ENCODE assay signal across 9 mouse cellular contexts in the genomic region with DNA sequence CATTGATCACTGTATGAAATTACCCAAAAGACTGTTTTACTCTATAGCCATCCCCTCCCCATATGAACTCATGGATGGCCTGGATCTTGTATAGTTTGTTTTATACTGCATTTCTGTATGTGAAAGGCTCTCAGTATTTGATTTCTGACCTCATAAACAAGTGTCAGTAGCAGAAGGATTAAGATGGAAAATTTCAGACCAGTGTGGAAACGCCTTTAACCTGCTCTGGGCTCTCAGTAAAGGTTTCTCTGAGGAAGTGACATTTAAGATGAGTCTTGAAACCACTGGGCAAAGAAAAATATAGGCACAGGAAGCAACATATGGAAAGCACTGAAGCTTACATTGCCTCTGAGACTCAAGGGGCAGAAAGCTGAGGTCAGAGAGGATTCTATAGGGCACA. TPM values are rescaled to one million over a fixed set of nuclear protein-coding genes. Genes with fewer than 3 reads are reported as not detected.
DNase-seq lines count a peak whose midpoint lies in the region; ATAC-seq lines count a peak whose summit lies in the region.
"Had no signal": no experiment of that assay in that cellular context is flagged by ENCODE, and none has a peak within 500 bp of the region (broad histone marks: within the 10 kb centered on the region; RNA-seq: fewer than 3 reads in every experiment).

No protein-coding gene starts in this region.

- peak; percentile 19 for DNase-seq in CD4-positive, CD25-positive, alpha-beta regulatory T cell, adult 2 months (ENCODE audit: low read depth, low spot score)
- DNase-seq in liver, embryonic 11.5 days (ENCODE audit: low spot score), result no peak
- no peak for DNase-seq in liver
- DNase-seq in urinary bladder, postnatal 10 days (ENCODE audit: low spot score), result no peak
- DNase-seq: right cerebral cortex, postnatal 25 days had no signal

- 70% methylated on average over 1 of the region's 1 CpGs for WGBS in liver, embryonic 11.5 days
- 82% methylated on average over 1 of the region's 1 CpGs for WGBS in forebrain, embryonic 15.5 days
- WGBS in midbrain, embryonic 13.5 days, result 64% methylated on average over 1 of the region's 1 CpGs

- H3K4me2 ChIP-seq in liver, embryonic 11.5 days, result peak overlapping the region; percentile 77; the same call in 1 of the 2 replicates
- peak overlapping the region; percentile 47 for H3K4me2 ChIP-seq in forebrain, embryonic 15.5 days (replicated peaks)
- H3K4me2 ChIP-seq in midbrain, embryonic 13.5 days (replicated peaks), result peak overlapping the region; percentile 84; the same call in 1 of the 2 replicates

- H3K27me3 ChIP-seq in liver, embryonic 11.5 days (replicated peaks; ENCODE audit: control insufficient read depth, insufficient read depth, low read length), result no peaks in the 10 kb centered on the region
- no peaks in the 10 kb centered on the region for H3K27me3 ChIP-seq in forebrain, embryonic 15.5 days
- no peaks in the 10 kb centered on the region for H3K27me3 ChIP-seq in midbrain, embryonic 13.5 days

- no peaks in the 10 kb centered on the region for H3K36me3 ChIP-seq in liver, embryonic 11.5 days (ENCODE audit: control insufficient read depth, insufficient read depth, low read length)
- no peaks in the 10 kb centered on the region for H3K36me3 ChIP-seq in forebrain, embryonic 15.5 days
- no peaks in the 10 kb centered on the region for H3K36me3 ChIP-seq in midbrain, embryonic 13.5 days

- no peak overlapping the region for H3K27ac ChIP-seq in liver, embryonic 11.5 days (ENCODE audit: low read depth, low read length)
- H3K27ac ChIP-seq in forebrain, embryonic 15.5 days (replicated peaks), result peak overlapping the region; percentile 97
- H3K27ac ChIP-seq in midbrain, embryonic 13.5 days, result no peak overlapping the region

- no peak overlapping the region for H3K4me3 ChIP-seq in liver, embryonic 11.5 days (ENCODE audit: low read depth, low read length)
- no peak overlapping the region for H3K4me3 ChIP-seq in forebrain, embryonic 15.5 days
- H3K4me3 ChIP-seq in midbrain, embryonic 13.5 days (replicated peaks), result peak overlapping the region; percentile 95; the same call in 1 of the 2 replicates

- no peaks in the 10 kb centered on the region for H3K9me3 ChIP-seq in liver, embryonic 11.5 days (ENCODE audit: control insufficient read depth, low read length)
- H3K9me3 ChIP-seq in forebrain, embryonic 15.5 days, result no peaks in the 10 kb centered on the region
- H3K9me3 ChIP-seq in midbrain, embryonic 13.5 days, result no peaks in the 10 kb centered on the region

- no peak overlapping the region for H3K9ac ChIP-seq in liver, embryonic 11.5 days (ENCODE audit: low read depth, low read length)
- H3K9ac ChIP-seq in forebrain, embryonic 15.5 days (replicated peaks), result peak overlapping the region; percentile 99; the same call in 1 of the 2 replicates
- H3K9ac ChIP-seq in midbrain, embryonic 13.5 days (replicated peaks), result no peak overlapping the region; the same call in 1 of the 2 replicates

- peaks cover 3% of the 10 kb centered on the region; the same call in 1 of the 2 replicates for H3K4me1 ChIP-seq in liver, embryonic 11.5 days (replicated peaks; ENCODE audit: control insufficient read depth, insufficient read depth, low read length)
- H3K4me1 ChIP-seq in forebrain, embryonic 15.5 days, result peaks cover 29% of the 10 kb centered on the region
- peaks cover 26% of the 10 kb centered on the region for H3K4me1 ChIP-seq in midbrain, embryonic 13.5 days (replicated peaks)

- ATAC-seq in CD4-positive, CD25-positive, alpha-beta regulatory T cell, adult 4 months, result no peak
- ATAC-seq in liver, embryonic 11.5 days (replicated peaks; ENCODE audit: low FRiP score), result no peak
- ATAC-seq in forebrain, embryonic 15.5 days (replicated peaks), result no peak
- ATAC-seq in midbrain, embryonic 13.5 days, result no peak
- no peak for ATAC-seq in cerebellum, adult (ENCODE audit: insufficient number of reproducible peaks, low FRiP score, low TSS enrichment)

RNA-seq across cellular contexts. Expression of a gene that starts 1.2 kb away (rescaled TPM):
- 1 to 10 TPM; 2.0 to 2.8 TPM for polyA plus RNA-seq in CD4-positive, CD25-positive, alpha-beta regulatory T cell, adult 4 months (2017; shearing (Covaris generic))
- 1.4 and 2.2 TPM in 2 replicates for polyA plus RNA-seq in liver, embryonic 11.5 days (2014; fragmentation: Nextera tagmentation; extraction: Ambion mirVana)
- 2.3 and 3.5 TPM in 2 replicates for polyA plus RNA-seq in forebrain, embryonic 15.5 days (2015; fragmentation: Nextera tagmentation; extraction: Ambion mirVana)
- polyA plus RNA-seq in midbrain, embryonic 13.5 days (2015; fragmentation: Nextera tagmentation; extraction: Ambion mirVana), result 2.4 and 3.5 TPM in 2 replicates

RNA-seq across cellular contexts. Expression of a gene that starts 1.3 kb away (rescaled TPM):
- 10 to 100 TPM; 75.1 to 88.5 TPM for polyA plus RNA-seq in CD4-positive, CD25-positive, alpha-beta regulatory T cell, adult 4 months (2017; shearing (Covaris generic))
- 67.8 and 69.4 TPM in 2 replicates for polyA plus RNA-seq in liver, embryonic 11.5 days (2014; fragmentation: Nextera tagmentation; extraction: Ambion mirVana)
- 202 and 223 TPM in 2 replicates for polyA plus RNA-seq in forebrain, embryonic 15.5 days (2015; fragmentation: Nextera tagmentation; extraction: Ambion mirVana)
- polyA plus RNA-seq in midbrain, embryonic 13.5 days (2015; fragmentation: Nextera tagmentation; extraction: Ambion mirVana), result 143 and 152 TPM in 2 replicates

RNA-seq across cellular contexts. Expression of a gene that starts 59.5 kb away (rescaled TPM):
- 10 to 100 TPM; 19.3 to 30.6 TPM for polyA plus RNA-seq in CD4-positive, CD25-positive, alpha-beta regulatory T cell, adult 4 months (2017; shearing (Covaris generic))
- 18.0 and 21.2 TPM in 2 replicates for polyA plus RNA-seq in liver, embryonic 11.5 days (2014; fragmentation: Nextera tagmentation; extraction: Ambion mirVana)
- 177 and 187 TPM in 2 replicates for polyA plus RNA-seq in forebrain, embryonic 15.5 days (2015; fragmentation: Nextera tagmentation; extraction: Ambion mirVana)
- polyA plus RNA-seq in midbrain, embryonic 13.5 days (2015; fragmentation: Nextera tagmentation; extraction: Ambion mirVana), result 116 and 126 TPM in 2 replicates
